Mouse (Mus musculus): ENCODE measurements at regions not wholly inside any gene's neighbourhood (a gene's known extent, or its start where the extent isn't known, plus 50 kb on each side); places are given as distances from the start of the nearest gene placed in this dataset.

DNA sequence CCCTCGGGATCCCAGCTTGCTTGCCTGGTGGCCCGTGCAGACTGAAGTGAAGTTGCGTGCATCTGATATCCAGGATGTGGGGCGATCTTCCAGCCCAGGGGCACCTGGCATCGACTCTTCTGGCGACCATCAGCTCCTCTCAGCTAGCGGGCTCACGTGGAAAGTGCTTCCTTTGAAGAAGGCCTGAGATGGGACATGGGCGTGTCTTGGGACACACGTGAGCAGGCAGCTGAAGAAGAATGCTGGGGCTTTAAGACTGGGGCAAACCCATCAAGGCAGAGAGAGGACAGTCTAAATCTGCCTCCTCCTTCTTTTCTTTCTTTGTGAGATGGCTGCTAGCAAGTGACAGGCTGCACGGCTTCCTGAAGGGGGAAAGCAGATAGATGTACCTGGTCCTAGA is 142.3 kb upstream of the Mrps10 start:
- intact Hi-C loops (cut with DNase I) = no loop called here

DNA sequence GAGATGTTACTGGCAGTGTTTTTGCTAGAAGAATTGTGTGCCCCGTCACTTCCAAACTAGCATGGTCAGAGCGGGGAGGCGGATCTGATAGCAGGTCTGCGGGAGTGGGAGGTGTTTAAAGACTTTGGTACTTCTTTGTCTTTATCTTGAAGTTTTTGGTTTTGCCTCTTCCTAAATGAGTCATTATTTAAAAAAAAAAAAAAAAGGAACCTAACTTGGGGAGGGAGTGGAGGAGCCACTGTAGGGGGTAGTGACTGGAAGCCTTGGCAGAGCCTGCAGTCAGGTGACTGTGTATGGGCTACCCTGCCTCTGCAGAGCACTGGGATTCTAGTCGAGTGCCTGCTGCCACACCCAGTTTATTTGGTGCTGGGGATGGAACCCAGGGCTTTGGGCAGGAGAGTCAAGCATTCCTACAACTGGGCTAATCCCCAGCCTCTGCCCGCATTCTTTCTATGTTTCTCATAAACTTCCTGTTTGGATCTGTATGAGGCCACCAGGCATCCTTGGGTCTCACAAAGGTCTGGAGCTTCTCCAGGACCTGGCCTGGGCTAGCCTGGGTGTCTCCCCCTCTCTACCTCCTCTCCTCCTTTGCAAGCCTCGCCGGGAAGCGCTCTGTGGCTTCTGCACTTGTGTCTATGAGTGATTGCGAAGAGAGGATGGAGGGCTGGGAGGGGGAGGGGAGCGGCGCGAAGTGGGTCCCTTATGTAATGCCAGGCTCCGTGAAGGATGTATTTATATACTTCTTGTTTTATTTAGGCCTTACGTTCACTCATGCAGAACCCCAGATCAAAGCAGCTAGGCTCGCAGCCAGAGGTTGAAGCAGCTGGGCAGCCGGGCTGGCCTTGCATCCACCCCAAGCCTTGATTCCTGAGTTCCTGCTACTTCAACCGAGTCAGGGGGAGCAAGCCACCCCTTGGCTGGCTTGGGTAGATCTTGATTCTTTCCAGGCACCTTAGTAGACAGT is 143.1 kb upstream of the Mrps10 start:
- intact Hi-C loops (cut with DNase I) = no loop called here

DNA sequence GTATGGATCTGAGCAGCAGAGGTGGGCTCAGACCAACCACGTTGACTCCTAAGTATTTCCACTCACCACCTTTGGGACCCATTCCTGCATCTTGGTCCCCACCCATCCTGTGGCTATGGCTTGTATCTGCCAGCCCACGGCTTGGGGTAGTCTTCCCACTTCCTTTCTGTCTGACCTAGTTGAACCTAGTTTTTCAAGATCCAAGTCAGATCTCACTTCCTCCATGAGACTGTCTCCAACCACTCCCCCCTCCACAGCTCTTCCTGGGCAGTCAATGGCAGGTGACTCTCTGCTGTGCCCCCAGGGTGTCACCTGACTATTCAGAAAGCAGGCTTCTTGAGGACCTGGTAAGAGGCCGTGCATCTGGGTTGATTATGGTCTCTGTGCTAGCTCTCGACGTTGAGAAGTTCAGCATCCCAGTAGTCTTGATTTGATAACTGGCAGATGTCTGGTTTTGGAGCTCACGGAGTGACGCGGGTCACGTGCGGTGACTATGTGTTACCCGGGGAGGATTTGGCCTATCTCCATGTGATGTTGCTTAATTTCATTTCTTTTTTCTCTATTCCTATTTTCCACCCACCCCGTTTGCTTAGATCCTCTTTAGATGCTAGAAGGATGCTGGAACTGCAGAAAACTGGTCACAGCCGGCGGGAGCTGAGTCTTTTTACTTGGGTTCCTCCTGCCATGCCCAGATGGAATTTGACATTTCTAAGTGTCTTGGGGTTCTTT is 147.5 kb upstream of the Mrps10 start:
- intact Hi-C loops (cut with DNase I) = no loop called here

DNA sequence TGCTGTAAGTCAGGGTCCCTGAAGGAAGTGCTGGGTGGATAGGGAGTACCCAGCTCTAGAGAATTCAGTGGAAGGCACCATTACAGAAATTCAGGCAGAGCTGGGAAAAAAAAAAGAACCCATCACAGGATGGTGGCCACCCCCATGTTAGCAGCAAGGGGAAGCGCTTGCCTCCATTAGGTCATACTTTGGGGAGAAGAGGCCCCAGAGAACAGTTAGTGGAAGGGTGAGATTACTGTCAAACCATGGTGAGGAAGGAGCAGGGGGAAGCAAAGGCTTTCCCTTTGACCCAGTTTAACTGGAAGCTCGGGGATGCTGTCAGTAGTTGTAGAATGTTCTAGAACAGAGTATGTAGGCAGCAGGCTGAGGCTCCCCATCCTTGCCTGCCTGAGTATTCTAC is 148.8 kb upstream of the Mrps10 start:
- intact Hi-C loops (cut with DNase I) = no loop called here

DNA sequence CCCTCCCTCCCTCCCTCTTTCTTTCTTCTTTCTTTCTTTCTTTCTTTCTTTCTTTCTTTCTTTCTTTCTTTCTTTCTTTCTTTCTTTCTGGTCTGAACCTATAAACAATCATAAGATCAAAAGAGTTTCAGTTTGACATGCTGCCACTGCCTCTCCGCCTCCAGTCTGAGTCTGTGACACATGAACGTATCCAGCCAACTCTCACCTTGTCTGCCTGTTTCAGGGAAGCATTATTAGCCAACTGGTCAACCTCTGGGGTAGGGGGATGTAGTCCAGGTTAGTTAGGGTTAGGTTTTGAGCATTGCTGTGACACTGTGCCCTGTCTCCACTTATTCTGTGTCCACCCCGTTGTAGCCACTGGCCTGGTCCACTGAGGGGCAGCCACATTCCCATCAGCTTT is 152.2 kb upstream of the Mrps10 start:
- intact Hi-C loops (cut with DNase I) = no loop called here

DNA sequence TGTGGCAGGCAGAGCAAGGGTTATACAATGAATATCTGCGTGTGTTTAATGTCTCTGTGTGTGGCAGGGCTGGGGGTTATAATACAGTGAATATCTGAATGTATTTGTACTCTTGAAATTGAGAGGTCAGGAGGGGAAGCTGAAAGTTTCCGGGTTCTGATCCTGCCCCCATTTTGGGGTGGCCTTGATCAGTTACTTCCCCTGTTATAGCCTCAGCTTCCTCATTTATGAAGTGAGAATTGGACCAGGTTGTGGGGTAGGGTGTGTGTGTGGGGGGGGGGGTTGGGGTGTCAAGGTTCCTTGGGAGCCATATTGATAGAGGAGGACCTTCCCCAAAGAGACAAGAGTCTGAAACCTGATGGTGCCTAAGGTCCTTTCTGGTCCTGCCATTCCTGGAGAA is 152.8 kb upstream of the Mrps10 start:
- intact Hi-C loops (cut with DNase I) = no loop called here

DNA sequence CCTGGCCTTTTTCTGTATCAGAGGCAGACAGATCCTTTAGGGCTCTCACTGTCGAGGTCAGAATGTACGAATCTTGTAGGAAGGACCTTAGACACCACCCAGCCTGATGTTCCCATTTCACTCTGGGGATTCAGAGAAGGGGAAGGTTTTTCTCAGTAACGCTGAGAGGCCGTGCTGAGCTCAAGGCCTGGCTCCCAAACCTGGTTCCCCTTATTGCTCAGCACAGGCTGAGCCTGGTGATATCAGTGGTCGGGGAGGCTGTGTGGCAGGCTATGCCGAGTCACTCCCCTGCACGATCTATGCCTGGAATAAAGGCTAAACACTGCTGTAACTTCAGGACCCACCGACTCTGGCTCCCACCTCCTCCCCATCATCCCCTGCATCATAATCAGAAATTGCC is 154.6 kb upstream of the Mrps10 start:
- intact Hi-C loops (cut with DNase I) = no loop called here

DNA sequence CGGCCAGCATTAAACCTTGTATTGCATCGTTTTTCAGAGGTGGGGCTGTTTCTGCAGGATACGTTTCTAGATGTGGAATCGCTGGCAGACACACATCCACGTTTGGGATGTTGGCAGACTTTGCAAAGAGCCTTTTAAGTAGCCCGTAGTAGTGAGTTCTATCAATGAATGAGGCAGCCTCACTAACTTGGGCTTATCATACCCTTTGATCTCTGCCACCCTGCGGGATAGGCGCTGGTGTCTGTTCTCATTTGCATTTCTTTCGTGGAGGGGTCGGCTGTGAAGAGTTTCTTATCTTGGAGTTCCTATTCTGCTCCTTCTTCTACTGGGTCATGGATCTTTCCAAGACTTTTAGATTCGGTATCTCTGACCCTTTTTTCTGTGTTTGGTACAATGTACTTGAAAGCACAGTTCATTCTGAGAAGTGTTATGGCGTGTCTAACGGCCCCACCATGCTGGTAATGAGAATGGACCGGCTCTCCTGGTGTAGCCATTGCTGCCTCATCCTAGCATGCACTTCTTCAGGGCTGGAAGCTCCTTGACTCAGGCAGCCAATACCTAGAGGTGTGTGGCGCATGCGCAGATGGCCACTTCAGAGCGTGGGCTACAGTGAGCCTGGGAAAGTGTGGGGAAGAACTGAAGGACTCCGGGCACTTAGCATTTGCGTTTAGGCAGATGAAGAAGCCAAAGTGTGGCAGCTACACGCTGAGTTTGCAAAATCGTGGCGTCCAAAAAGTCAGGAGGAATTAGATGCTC is 158.1 kb upstream of the Mrps10 start:
- intact Hi-C loops (cut with DNase I) = no loop called here

DNA sequence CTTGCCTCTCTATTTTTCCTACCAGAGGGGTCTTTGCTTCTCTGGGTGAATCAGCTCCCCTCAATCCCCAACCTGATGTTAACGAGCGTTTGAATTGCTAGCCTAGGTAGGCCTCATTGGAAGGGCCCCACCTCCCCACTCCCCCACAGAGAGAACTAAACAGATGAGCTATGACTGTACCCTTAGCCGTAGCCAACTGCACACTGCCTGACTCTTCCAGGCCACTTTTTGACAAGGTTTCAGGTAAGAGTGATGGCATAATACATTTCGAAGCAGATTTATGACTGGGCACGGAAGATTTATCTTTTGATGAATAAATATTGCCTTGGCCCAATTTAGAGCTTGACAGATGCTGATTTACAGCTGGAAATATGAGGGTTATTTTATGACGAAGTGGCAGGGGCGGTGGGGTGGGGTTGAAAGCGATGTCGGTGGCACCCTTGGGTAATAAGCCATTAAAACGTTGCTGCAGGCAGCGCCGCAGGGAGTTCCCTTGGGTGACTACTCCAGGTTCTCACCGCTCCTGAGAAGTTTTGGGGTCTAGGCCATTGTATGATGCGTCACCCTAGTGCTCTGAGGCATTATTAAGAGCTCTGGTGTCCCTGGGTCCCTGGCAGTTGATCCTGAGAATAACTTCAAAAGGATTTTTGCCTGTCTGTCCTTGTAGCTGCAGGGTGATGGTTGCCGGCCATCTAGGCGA is 159.7 kb upstream of the Mrps10 start:
- intact Hi-C loops (cut with DNase I) = no loop called here

DNA sequence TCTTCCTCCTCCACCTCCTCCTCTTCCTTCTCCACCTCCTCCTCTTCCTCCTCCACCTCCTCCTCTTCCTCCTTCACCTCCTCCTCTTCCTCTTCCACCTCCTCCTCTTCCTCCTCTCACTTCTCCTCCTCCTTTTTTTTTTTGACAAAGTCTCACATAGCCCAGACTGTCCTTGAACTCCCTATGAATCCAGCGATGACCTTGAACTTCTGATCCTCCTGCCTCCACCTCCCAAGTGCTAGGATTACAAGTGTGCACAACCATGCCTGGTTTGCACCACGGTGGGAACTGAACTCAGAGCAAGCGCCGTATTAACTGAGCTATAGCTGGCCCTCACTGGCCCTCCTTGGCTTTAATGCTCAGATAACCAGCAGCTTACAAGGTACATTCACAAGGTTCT is 161.2 kb upstream of the Mrps10 start:
- intact Hi-C loops (cut with DNase I) = no loop called here

DNA sequence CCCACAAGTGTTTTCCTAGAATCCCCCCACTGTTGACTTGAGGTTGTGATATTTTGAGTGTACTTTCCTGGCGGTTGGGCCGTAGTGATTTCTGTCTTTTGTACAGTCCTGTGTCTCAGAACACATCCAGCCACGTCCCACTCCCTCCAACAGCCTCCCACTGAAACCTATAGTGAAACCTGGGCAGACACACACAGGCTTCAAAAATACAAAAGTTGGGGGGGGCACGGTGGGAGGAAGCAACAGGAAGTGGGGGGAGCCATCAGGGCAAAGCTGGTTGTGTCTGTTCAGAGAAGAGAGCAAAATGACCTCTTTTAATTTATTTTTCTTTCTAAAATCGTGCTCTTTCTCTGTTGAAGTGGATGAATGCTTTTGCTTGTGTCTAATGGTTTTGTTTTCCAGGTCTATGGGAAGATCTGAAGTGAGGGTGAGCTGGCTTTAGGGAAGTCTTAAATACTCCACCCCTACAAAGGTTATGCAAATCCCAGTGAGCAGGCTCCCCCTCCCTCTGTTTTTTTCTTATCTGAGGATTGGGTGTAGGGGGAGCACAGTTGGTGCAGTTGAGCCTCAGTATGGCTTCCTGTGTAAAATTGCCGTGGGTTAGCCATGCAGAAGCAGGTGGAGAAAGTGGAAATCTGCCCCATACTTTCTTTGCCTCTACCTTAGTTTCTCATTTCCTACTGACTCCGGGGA is 164.1 kb upstream of the Mrps10 start:
- intact Hi-C loops (cut with DNase I) = no loop called here

DNA sequence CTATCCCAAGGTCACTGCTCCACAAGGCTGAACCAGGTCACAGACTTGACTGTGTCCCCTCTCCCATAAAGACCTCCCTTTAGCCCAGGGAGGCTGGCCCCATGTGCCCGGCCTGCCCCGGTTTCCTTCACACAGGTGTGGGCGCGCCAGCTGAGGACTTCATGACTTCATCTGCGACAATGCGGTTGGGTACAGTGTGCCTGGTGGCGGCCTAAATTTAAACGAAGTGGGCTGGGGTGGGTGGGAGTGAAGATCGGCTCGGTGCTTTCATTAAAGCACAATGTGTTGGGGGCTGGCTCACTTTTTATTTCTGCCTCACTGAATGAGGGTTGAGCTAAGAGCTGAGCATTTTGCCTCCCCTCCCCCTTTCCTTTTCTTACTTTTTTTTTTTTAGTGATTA is 169.5 kb upstream of the Mrps10 start:
- intact Hi-C loops (cut with DNase I) = no loop called here

DNA sequence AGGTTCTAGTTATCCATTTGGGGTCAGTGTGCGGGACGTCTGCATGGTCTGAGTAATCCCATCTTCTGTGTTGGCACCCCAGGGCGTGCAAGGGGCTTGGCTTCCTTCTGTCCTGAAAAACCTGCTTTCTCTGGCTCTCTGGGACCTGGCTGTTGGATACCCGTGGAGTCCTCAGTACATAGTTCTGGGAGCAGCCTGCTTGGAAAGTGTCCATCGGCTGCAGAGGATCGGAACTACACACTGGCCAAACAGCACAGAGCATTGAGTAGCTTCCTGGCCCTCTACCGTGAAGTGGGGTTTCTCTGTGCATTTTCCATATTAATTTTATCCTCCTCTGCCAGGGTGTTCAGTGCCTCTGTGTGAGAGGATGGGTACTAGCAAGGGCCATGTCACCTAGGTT is 170.7 kb upstream of the Mrps10 start:
- intact Hi-C loops (cut with DNase I) = no loop called here

DNA sequence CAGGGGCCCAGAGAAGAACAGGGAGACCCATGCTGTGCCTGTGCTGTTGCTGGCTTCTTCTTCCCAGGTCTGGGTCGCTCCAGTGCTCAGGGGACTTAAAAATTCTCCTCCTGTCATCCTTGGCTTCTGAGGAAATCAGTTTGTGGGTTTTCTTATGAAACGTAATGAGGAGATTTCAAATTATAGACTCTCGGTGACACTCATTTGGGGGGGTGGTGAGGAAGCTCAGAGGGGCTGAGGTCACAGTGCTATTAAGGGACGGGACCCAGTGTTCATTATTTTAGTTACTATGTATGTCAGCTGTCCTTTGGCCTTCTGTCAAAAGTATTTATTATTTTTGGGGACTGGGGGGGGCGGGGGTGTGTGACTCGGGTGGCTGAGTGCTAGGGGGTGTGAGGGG is 171.7 kb upstream of the Mrps10 start:
- intact Hi-C loops (cut with DNase I) = no loop called here

DNA sequence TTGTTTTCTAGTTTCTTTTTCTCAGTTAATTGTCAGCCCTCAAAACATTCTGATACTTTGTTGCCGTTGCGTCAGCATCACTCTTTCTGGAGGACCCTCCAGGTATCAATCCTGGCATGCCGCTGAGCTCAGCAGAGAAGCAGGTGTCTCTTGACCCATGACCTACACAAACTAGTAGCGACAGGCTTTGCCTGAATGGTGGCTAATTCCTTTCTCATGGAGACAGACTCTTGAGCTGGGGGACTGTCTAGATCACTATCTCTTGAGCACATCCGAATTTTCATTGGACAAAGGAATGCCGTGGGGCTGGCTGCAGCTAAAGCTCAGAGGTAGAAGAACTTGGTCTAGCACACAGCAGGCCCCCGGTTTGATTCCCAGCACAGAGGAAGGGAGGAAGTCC is 172.7 kb upstream of the Mrps10 start:
- intact Hi-C loops (cut with DNase I) = no loop called here

DNA sequence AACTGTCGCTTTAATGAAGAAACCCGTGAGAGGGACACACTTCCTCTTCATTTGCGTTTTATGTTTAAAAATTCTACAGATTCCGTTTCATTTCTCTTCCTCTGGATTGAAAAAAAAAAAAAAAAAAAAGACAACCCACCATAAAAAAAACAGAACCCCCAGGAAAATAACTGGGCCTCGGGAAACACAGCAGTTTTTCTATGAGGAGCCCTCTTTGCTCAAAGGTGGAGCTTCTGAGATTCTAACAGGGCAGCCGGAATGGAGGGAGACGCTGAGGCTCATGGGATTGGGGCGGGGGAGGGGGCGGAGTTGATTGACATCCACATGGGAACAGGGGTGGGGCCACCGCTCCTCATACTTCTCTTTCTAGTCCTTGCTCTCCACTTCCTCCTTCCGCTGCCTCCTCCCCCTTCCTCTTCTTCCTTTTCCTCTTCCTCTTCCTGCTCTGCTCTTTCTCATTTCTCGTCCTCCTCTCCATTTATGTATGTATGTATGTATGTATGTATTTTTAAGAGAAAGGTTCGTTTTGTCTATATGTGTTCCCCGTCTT is 174.1 kb upstream of the Mrps10 start:
- intact Hi-C loops (cut with DNase I) = no loop called here

DNA sequence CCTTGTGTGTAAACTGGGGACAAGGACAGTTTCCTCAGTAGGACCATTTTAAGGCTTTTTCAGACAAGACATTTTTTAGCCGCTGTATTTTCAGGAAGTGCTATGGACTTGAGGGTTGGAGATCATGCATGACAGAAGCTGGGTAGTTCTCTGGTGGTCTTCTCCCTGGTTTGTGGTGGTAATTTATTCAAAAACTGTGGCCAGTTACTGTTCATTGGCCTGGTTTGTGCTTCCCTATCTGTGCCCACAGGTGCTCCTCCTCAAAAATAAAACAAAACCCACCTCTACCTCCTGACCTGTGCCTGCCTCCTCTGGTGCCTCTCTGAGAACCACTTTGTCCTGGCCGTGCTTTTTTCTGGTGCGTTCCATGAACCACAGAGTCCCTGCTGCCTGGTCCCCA is 177.3 kb upstream of the Mrps10 start:
- intact Hi-C loops (cut with DNase I) = no loop called here

DNA sequence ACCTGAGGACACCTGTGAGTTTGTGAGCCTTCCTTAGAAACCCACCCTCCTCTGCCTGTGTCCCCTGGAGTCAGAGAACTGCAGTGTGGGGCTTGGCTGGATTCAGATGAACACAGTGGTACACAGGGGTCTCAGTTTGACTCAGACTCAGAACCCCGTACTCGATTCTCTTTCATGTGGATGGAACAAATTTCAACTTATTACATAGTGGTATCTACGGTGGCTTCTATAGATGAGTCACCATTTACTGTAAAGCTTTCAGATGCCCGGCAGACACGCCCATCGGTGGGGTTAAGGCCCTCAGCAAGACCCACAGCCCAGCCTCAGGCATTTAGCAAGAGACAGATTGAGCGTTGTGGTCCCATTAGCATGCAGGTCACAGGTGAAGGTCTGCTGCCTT is 178.9 kb upstream of the Mrps10 start:
- intact Hi-C loops (cut with DNase I) = no loop called here

DNA sequence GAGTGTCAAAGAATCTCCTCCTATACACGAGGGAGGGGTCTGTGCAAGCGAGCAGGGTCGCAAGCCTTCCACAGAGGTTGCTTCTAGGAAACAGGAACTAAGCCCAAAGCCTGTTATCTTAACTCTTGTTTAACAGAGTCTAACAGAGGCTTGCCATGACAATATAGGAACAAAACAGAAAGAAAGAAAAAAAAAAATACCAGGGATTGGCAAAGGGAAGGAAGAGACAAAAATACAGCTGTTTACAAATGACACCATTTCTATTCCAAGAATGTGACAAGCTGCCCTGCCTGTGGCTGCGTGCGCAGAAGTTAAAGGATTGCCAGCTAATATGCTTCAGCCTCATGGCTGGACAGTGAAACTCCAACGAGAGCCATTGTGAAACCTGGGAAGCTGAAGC is 173.8 kb upstream of the Ubr2 start:
- intact Hi-C loops (cut with DNase I) = no loop called here

DNA sequence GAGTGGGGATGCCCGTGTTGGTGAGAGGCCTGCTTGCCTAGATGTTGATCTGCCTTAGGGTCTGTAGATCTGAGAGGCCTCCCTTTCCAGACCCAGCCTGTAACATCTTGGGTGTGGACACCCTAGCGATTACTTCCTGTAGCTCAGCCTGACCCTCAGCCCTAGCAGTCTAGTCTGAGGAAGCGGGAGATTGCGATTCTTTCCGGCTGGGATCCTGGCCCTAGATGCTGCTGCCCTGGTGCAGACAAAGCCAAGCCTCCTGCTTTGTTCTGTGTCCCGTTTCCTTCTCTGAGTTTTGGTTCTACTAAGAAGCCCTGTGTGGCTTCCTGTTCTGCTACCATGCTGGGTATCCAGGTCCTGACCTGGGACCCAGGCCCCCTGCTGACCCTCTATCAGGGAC is 171.8 kb upstream of the Ubr2 start:
- intact Hi-C loops (cut with DNase I) = no loop called here

DNA sequence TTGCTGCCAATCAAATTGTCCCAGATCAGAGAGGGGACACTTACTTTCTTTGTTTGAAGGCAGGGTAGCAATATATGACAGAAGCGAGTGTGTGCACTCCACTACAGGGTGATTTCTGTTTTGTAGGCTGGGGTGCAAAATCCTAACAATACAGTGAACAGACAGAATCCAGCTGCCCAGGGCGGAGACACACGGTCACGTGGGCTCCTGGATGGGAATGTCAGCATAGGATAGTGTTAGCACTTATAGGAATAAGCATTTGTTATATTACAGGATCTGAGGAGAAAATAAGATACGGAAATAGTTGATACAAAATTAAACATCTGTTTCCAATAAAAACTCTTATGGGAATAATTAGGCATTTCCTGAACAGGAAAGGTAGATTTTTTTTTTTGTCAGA is 169.1 kb upstream of the Ubr2 start:
- intact Hi-C loops (cut with DNase I) = no loop called here
